Mouse (Mus musculus): Measurements from ENCODE around the gene Arhgap33. TPM values are rescaled to one million over a fixed set of nuclear protein-coding genes. Genes with fewer than 3 reads are reported as not detected.
A peak's percentile ranks its signal among the peaks of the same experiment; 100 is the strongest.
"Not testable (repeated sequence)": the region's sequence is repeated elsewhere in the genome, so short reads cannot be mapped to it uniquely, and the experiment has no call there.

Gene Arhgap33
- polyA plus RNA-seq, 1 experiment, result not detected

- TF ChIP-seq POLR2A (IDR thresholded peaks at IDR 0.05; ENCODE audit: insufficient read depth, low read depth, low read length) (no peak), CTCF (IDR thresholded peaks at IDR 0.05; ENCODE audit: insufficient read depth, low read depth, low read length) (no peak)
- Histone ChIP-seq H3K4me1 (ENCODE audit: control insufficient read depth, insufficient read depth, low read length) (no peaks in the 10 kb centered on the region), H3K4me3 (ENCODE audit: insufficient read depth, low read depth, low read length) (no peak overlapping the region), H3K27ac (ENCODE audit: insufficient read depth, low read depth, low read length) (no peak overlapping the region)
- WGBS, result 15% methylated on average over 6 of the region's 6 CpGs
Measured at GRCm38 (mm10) chr7:30490957-30491307, 43.9 kb downstream of the Arhgap33 start.

DNA sequence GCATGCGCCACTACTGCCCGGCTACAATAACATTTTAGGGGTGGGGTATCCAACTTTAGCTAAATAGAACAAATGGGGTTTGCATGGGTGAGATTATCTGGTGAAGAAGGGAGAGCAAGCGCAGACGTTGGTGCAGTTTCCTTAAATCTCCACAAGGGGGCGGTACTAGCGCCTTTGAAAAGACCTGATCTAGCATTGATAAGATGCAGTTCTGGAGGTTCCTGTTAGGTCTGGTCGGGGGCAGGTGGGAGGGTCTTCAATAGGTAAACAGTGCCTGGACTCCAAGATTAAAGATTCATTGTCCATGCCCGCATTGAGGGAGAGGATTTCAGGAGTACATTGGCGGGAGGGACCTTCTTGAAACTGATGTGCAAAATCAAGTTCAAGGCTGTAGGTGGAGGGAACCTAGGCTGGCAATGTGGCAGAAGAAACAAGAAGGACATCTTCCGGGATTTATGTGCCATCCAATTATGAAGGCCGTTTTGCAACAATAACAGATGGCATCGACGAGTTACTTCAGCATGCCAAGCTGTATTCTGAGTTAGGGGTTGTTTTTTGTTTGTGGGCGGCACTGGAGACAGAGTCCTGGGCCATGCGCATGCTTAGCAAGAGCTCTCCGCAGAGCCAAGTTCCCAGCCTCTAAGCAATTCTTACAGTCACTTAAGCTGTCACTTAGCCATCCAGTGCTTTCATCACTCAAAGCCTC is 44.5 kb downstream of the Arhgap33 start:
- H3K27ac ChIP-seq (ENCODE audit: insufficient read depth, low read depth, low read length), result no peak overlapping the region
- TF ChIP-seq CTCF (IDR thresholded peaks at IDR 0.05; ENCODE audit: insufficient read depth, low read depth, low read length) (no peak), POLR2A (IDR thresholded peaks at IDR 0.05; ENCODE audit: insufficient read depth, low read depth, low read length) (no peak)
- 25% methylated on average over 16 of the region's 16 CpGs for WGBS

DNA sequence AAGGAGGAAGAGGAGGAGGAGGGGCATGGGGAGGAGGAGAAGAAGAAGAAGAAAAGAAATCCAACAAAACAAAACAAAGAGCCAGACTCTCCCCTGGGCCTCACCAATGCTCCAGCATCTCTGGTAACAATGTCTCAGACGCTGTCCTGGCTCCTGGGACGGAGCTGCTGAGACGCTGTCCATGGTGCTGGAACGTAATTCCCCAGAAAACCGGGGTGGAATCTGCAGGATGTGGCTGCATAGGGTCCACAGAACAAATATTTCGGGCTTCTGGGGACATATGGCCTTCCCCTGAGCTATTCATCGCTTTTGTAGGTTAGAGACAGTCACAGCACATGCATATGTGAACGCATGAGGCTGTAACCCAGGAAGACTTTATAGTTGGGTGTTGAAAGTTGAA is 50.6 kb downstream of the Arhgap33 start:
- Histone ChIP-seq H3K4me1 (ENCODE audit: control insufficient read depth, insufficient read depth, low read length) (no peaks in the 10 kb centered on the region), H3K4me3 (ENCODE audit: insufficient read depth, low read depth, low read length) (no peak overlapping the region), H3K27ac (ENCODE audit: insufficient read depth, low read depth, low read length) (no peak overlapping the region)
- TF ChIP-seq POLR2A (IDR thresholded peaks at IDR 0.05; ENCODE audit: insufficient read depth, low read depth, low read length) (no peak), CTCF (IDR thresholded peaks at IDR 0.05; ENCODE audit: insufficient read depth, low read depth, low read length) (no peak)
- WGBS, result 60% methylated on average over 8 of the region's 8 CpGs

More for the DNA sequence above, 44.5 kb downstream of the Arhgap33 start:
- Histone ChIP-seq H3K4me3 (ENCODE audit: insufficient read depth, low read depth, low read length) (no peak overlapping the region), H3K4me1 (ENCODE audit: control insufficient read depth, insufficient read depth, low read length) (no peaks in the 10 kb centered on the region)

- TF ChIP-seq CTCF (IDR thresholded peaks at IDR 0.05; ENCODE audit: insufficient read depth, low read depth, low read length) (no peak), POLR2A (IDR thresholded peaks at IDR 0.05; ENCODE audit: insufficient read depth, low read depth, low read length) (no peak)
- Histone ChIP-seq H3K4me3 (ENCODE audit: insufficient read depth, low read depth, low read length) (peak overlapping the region; percentile 44), H3K27ac (ENCODE audit: insufficient read depth, low read depth, low read length) (no peak overlapping the region), H3K4me1 (ENCODE audit: control insufficient read depth, insufficient read depth, low read length) (peaks cover 2% of the 10 kb centered on the region; the same call in 1 of the 2 replicates)
- 12% methylated on average over 26 of the region's 32 CpGs for WGBS
Measured at GRCm38 (mm10) chr7:30477415-30478381, 57.2 kb downstream of the Arhgap33 start.

DNA sequence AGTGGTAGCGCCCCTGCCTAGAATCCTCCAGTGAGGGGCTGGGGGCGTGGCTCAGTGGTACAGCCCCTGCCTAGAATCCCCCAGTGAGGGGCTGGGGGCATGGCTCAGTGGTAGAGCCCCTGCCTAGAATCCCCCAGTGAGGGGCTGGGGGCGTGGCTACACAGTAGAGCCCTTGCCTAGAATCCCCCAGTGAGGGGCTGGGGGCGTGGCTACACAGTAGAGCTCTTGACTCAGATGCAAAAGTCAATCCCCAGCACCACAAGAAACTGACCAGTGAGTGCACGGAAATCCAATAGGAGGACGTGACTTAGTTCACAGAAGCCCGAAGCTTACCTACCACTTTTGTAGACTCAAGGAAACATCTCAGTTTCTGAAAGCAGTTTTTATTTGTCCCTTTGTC is 58.7 kb downstream of the Arhgap33 start:
- 91% methylated on average over 7 of the region's 7 CpGs for WGBS
- not testable (repeated sequence) for H3K27ac ChIP-seq (ENCODE audit: insufficient read depth, low read depth, low read length); H3K4me3 ChIP-seq (ENCODE audit: insufficient read depth, low read depth, low read length); H3K4me1 ChIP-seq (ENCODE audit: control insufficient read depth, insufficient read depth, low read length)

DNA sequence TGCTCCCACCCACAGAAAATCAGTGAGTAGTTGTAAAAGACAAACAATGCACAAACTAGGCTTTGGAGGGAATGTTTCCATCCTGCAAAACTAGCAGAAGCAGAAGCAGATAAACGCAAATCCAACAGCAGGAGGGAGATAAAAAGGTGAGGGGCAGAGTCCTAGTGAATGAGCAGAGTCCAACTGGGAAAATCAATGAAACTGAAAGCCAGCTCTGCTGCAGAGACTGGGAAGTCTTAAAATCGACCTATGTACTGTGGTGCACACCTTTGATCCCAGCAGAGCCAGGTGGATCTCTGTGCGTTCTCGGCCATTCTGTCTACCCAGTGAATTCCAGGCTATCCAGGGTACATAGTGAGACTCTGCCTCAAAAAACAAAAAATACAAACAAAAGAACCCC is 59.9 kb downstream of the Arhgap33 start:
- no peak overlapping the region for H3K27ac ChIP-seq (ENCODE audit: insufficient read depth, low read depth, low read length)
- WGBS, result 75% methylated on average over 4 of the region's 4 CpGs

GRCm38 (mm10) chr7:30472411-30472810 is 62.4 kb downstream of the Arhgap33 start:
- TF ChIP-seq POLR2A (IDR thresholded peaks at IDR 0.05; ENCODE audit: insufficient read depth, low read depth, low read length) (no peak), CTCF (IDR thresholded peaks at IDR 0.05; ENCODE audit: insufficient read depth, low read depth, low read length) (peak; percentile 44; the same call in 1 of the 2 replicates)
- Histone ChIP-seq H3K4me1 (ENCODE audit: control insufficient read depth, insufficient read depth, low read length) (no peaks in the 10 kb centered on the region; the same call in 1 of the 2 replicates), H3K27ac (ENCODE audit: insufficient read depth, low read depth, low read length) (no peak overlapping the region), H3K4me3 (ENCODE audit: insufficient read depth, low read depth, low read length) (no peak overlapping the region)
- WGBS, result 39% methylated on average over 5 of the region's 5 CpGs

More for the DNA sequence above, 59.9 kb downstream of the Arhgap33 start:
- TF ChIP-seq CTCF (IDR thresholded peaks at IDR 0.05; ENCODE audit: insufficient read depth, low read depth, low read length), result no peak
- TF ChIP-seq POLR2A (IDR thresholded peaks at IDR 0.05; ENCODE audit: insufficient read depth, low read depth, low read length), result no peak
- H3K4me3 ChIP-seq (ENCODE audit: insufficient read depth, low read depth, low read length), result no peak overlapping the region
- peaks cover 2% of the 10 kb centered on the region; the same call in 1 of the 2 replicates for H3K4me1 ChIP-seq (ENCODE audit: control insufficient read depth, insufficient read depth, low read length)

Other genes starting within 250 kb of the Arhgap33 start
- gene Clip3, start 243.3 kb downstream of the Arhgap33 start, polyA plus RNA-seq (2012; ENCODE audit: insufficient read depth, insufficient read length, low replicate concordance, missing spikeins), result 737 TPM in 1 of 2 replicates, not detected in the other
- gene Alkbh6, start 226.3 kb downstream of the Arhgap33 start, polyA plus RNA-seq (2012; ENCODE audit: insufficient read depth, insufficient read length, low replicate concordance, missing spikeins), result not detected in 2 replicates
- not detected in 2 replicates for gene Syne4, start 220.3 kb downstream of the Arhgap33 start, polyA plus RNA-seq (2012; ENCODE audit: insufficient read depth, insufficient read length, low replicate concordance, missing spikeins)
- not detected in 2 replicates for gene E130208F15Rik, start 213.3 kb downstream of the Arhgap33 start, polyA plus RNA-seq (2012; ENCODE audit: insufficient read depth, insufficient read length, low replicate concordance, missing spikeins)
- gene Sdhaf1, start 211.2 kb downstream of the Arhgap33 start, polyA plus RNA-seq (2012; ENCODE audit: insufficient read depth, insufficient read length, low replicate concordance, missing spikeins), result not detected in 2 replicates
- not detected in 2 replicates for gene Lrfn3, start 172.3 kb downstream of the Arhgap33 start, polyA plus RNA-seq (2012; ENCODE audit: insufficient read depth, insufficient read length, low replicate concordance, missing spikeins)
- not detected in 2 replicates for gene Tyrobp, start 121.3 kb downstream of the Arhgap33 start, polyA plus RNA-seq (2012; ENCODE audit: insufficient read depth, insufficient read length, low replicate concordance, missing spikeins)
- gene Hcst, start 115.2 kb downstream of the Arhgap33 start, polyA plus RNA-seq (2012; ENCODE audit: insufficient read depth, insufficient read length, low replicate concordance, missing spikeins), result not detected in 2 replicates
- not detected in 2 replicates for gene Nfkbid, start 113.3 kb downstream of the Arhgap33 start, polyA plus RNA-seq (2012; ENCODE audit: insufficient read depth, insufficient read length, low replicate concordance, missing spikeins)
- gene Aplp1, start 89.5 kb downstream of the Arhgap33 start, polyA plus RNA-seq (2012; ENCODE audit: insufficient read depth, insufficient read length, low replicate concordance, missing spikeins), result 174 TPM in 1 of 2 replicates, not detected in the other
- not detected in 2 replicates for gene Kirrel2, start 77.4 kb downstream of the Arhgap33 start, polyA plus RNA-seq (2012; ENCODE audit: insufficient read depth, insufficient read length, low replicate concordance, missing spikeins)
- not detected in 2 replicates for gene Nphs1, start 76.7 kb downstream of the Arhgap33 start, polyA plus RNA-seq (2012; ENCODE audit: insufficient read depth, insufficient read length, low replicate concordance, missing spikeins)
- not detected in 2 replicates for gene Prodh2, start 41.4 kb downstream of the Arhgap33 start, polyA plus RNA-seq (2012; ENCODE audit: insufficient read depth, insufficient read length, low replicate concordance, missing spikeins)
- gene Hspb6, start 17.1 kb upstream of the Arhgap33 start, polyA plus RNA-seq (2012; ENCODE audit: insufficient read depth, insufficient read length, low replicate concordance, missing spikeins), result not detected in 2 replicates
- gene Proser3, start 17.2 kb upstream of the Arhgap33 start, polyA plus RNA-seq (2012; ENCODE audit: insufficient read depth, insufficient read length, low replicate concordance, missing spikeins), result not detected in 2 replicates
- gene Lin37, start 24.8 kb upstream of the Arhgap33 start, polyA plus RNA-seq (2012; ENCODE audit: insufficient read depth, insufficient read length, low replicate concordance, missing spikeins), result not detected in 2 replicates
- not detected in 2 replicates for gene U2af1l4, start 28.2 kb upstream of the Arhgap33 start, polyA plus RNA-seq (2012; ENCODE audit: insufficient read depth, insufficient read length, low replicate concordance, missing spikeins)
- not detected in 2 replicates for gene Gm49396, start 28.3 kb upstream of the Arhgap33 start, polyA plus RNA-seq (2012; ENCODE audit: insufficient read depth, insufficient read length, low replicate concordance, missing spikeins)
- not detected in 2 replicates for gene Psenen, start 28.6 kb upstream of the Arhgap33 start, polyA plus RNA-seq (2012; ENCODE audit: insufficient read depth, insufficient read length, low replicate concordance, missing spikeins)
- not detected in 2 replicates for gene Igflr1, start 30.4 kb upstream of the Arhgap33 start, polyA plus RNA-seq (2012; ENCODE audit: insufficient read depth, insufficient read length, low replicate concordance, missing spikeins)
- 696 TPM in 1 of 2 replicates, not detected in the other for gene Kmt2b, start 53.7 kb upstream of the Arhgap33 start, polyA plus RNA-seq (2012; ENCODE audit: insufficient read depth, insufficient read length, low replicate concordance, missing spikeins)
- not detected in 2 replicates for gene Zbtb32, start 63.8 kb upstream of the Arhgap33 start, polyA plus RNA-seq (2012; ENCODE audit: insufficient read depth, insufficient read length, low replicate concordance, missing spikeins)
- gene Upk1a, start 77.8 kb upstream of the Arhgap33 start, polyA plus RNA-seq (2012; ENCODE audit: insufficient read depth, insufficient read length, low replicate concordance, missing spikeins), result not detected in 2 replicates
- gene Cox6b1, start 91.1 kb upstream of the Arhgap33 start, polyA plus RNA-seq (2012; ENCODE audit: insufficient read depth, insufficient read length, low replicate concordance, missing spikeins), result 1,523 TPM in 1 of 2 replicates, not detected in the other
- not detected in 2 replicates for gene Etv2, start 100.8 kb upstream of the Arhgap33 start, polyA plus RNA-seq (2012; ENCODE audit: insufficient read depth, insufficient read length, low replicate concordance, missing spikeins)
- not detected in 2 replicates for gene Rbm42, start 115.3 kb upstream of the Arhgap33 start, polyA plus RNA-seq (2012; ENCODE audit: insufficient read depth, insufficient read length, low replicate concordance, missing spikeins)
- not detected in 2 replicates for gene Haus5, start 129.9 kb upstream of the Arhgap33 start, polyA plus RNA-seq (2012; ENCODE audit: insufficient read depth, insufficient read length, low replicate concordance, missing spikeins)
- gene Pmis2, start 136.5 kb upstream of the Arhgap33 start, polyA plus RNA-seq (2012; ENCODE audit: insufficient read depth, insufficient read length, low replicate concordance, missing spikeins), result not detected in 2 replicates
- not detected in 2 replicates for gene 2200002J24Rik, start 163.9 kb upstream of the Arhgap33 start, polyA plus RNA-seq (2012; ENCODE audit: insufficient read depth, insufficient read length, low replicate concordance, missing spikeins)
- not detected in 2 replicates for gene Atp4a, start 177.1 kb upstream of the Arhgap33 start, polyA plus RNA-seq (2012; ENCODE audit: insufficient read depth, insufficient read length, low replicate concordance, missing spikeins)
- gene Tmem147, start 194.5 kb upstream of the Arhgap33 start, polyA plus RNA-seq (2012; ENCODE audit: insufficient read depth, insufficient read length, low replicate concordance, missing spikeins), result not detected in 2 replicates
- not detected in 2 replicates for gene Gapdhs, start 208.6 kb upstream of the Arhgap33 start, polyA plus RNA-seq (2012; ENCODE audit: insufficient read depth, insufficient read length, low replicate concordance, missing spikeins)
- not detected in 2 replicates for gene Sbsn, start 216.4 kb upstream of the Arhgap33 start, polyA plus RNA-seq (2012; ENCODE audit: insufficient read depth, insufficient read length, low replicate concordance, missing spikeins)
- not detected in 2 replicates for gene Dmkn, start 228.7 kb upstream of the Arhgap33 start, polyA plus RNA-seq (2012; ENCODE audit: insufficient read depth, insufficient read length, low replicate concordance, missing spikeins)

All from olfactory bulb, adult 2 months (tissue).